In the genomic region with DNA sequence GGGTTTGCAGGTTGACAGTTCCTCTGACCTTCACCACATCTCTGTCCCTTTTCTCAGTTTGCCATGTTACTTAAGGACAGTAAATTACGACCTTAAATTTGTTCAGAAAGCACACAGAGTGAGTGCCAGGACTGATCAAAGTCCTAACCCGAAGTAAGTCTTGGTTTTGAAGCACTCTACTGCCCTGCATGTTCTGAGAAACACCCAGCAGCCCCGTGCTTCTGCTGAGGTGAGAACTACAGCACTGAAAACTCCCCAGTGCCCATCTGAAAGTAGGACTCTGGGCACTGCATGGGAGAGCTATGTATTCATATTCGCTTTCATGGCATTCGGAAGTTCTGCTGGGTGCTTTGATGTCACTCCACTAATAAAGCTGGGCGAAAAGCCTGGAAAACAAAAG, we compare ENCODE assay signal across 10 mouse cellular contexts. TPM values are rescaled to one million over a fixed set of nuclear protein-coding genes. Genes with fewer than 3 reads are reported as not detected.
DNase-seq lines count a peak whose midpoint lies in the region; ATAC-seq lines count a peak whose summit lies in the region.
"Had no signal": no experiment of that assay in that cellular context is flagged by ENCODE, and none has a peak within 500 bp of the region (broad histone marks: within the 10 kb centered on the region; RNA-seq: fewer than 3 reads in every experiment).

No protein-coding gene starts in this region.

- H3K36me3 ChIP-seq in forebrain, embryonic 16.5 days (ENCODE audit: control insufficient read depth, insufficient read depth), result no peaks in the 10 kb centered on the region
- H3K36me3 ChIP-seq in limb, embryonic 10.5 days, result no peaks in the 10 kb centered on the region
- H3K36me3 ChIP-seq: stomach, embryonic 15.5 days had no signal

- no peak overlapping the region for H3K27ac ChIP-seq in forebrain, embryonic 16.5 days (ENCODE audit: low read length)
- H3K27ac ChIP-seq in limb, embryonic 10.5 days, result no peak overlapping the region
- H3K27ac ChIP-seq: stomach, embryonic 15.5 days had no signal

- H3K4me1 ChIP-seq in forebrain, embryonic 16.5 days (replicated peaks; ENCODE audit: control insufficient read depth, insufficient read depth, low read length), result peaks cover 32% of the 10 kb centered on the region
- H3K4me1 ChIP-seq in limb, embryonic 10.5 days, result peaks cover 57% of the 10 kb centered on the region

- H3K9me3 ChIP-seq in forebrain, embryonic 16.5 days (ENCODE audit: control insufficient read depth, low read length), result no peaks in the 10 kb centered on the region
- H3K9me3 ChIP-seq in limb, embryonic 10.5 days (replicated peaks), result no peaks in the 10 kb centered on the region
- H3K9me3 ChIP-seq: stomach, embryonic 15.5 days had no signal

- no peaks in the 10 kb centered on the region for H3K27me3 ChIP-seq in forebrain, embryonic 16.5 days (replicated peaks; ENCODE audit: control insufficient read depth, insufficient read depth, low read length)
- no peaks in the 10 kb centered on the region for H3K27me3 ChIP-seq in limb, embryonic 10.5 days (ENCODE audit: low read depth, poor library complexity, severe bottlenecking)
- H3K27me3 ChIP-seq: stomach, embryonic 15.5 days had no signal

- H3K4me3 ChIP-seq in forebrain, embryonic 16.5 days (replicated peaks; ENCODE audit: low read length), result peak overlapping the region; percentile 26
- 0 out of 2 replicates have a peak overlapping the region, but pooled peaks have one; percentile 10 for H3K4me3 ChIP-seq in limb, embryonic 10.5 days
- H3K4me3 ChIP-seq: stomach, embryonic 15.5 days had no signal

- peak overlapping the region; percentile 42 for H3K4me2 ChIP-seq in forebrain, embryonic 16.5 days (ENCODE audit: low read length)
- H3K4me2 ChIP-seq: stomach, embryonic 15.5 days had no signal

- ATAC-seq in forebrain, embryonic 16.5 days, result no peak

- DNase-seq in heart, adult 11 months, result peak; percentile 77
- DNase-seq in heart, adult 8-10 months (ENCODE audit: low spot score), result no peak
- DNase-seq in Muller cell, postnatal 12 days (ENCODE audit: inconsistent ontology term), result peak; percentile 10
- DNase-seq in limb, embryonic 10.5 days (ENCODE audit: low spot score), result no peak
- DNase-seq in right cerebral cortex, postnatal 25 days, result no peak
- DNase-seq in gastrocnemius, postnatal 10 days, result no peak
- DNase-seq in cerebellum, postnatal 36 days, result no peak
- DNase-seq: lung, adult 2 months had no signal

- no peak overlapping the region; the same call in 1 of the 2 replicates for H3K9ac ChIP-seq in forebrain, embryonic 16.5 days (replicated peaks; ENCODE audit: low read depth, low read length)
- H3K9ac ChIP-seq: stomach, embryonic 15.5 days had no signal

- 26% methylated on average over 6 of the region's 6 CpGs for WGBS in forebrain, embryonic 16.5 days
- WGBS in limb, embryonic 10.5 days, result 31% methylated on average over 6 of the region's 6 CpGs

RNA-seq across cellular contexts. Expression of gene Adgrl2, which starts 6.0 kb away (rescaled TPM):
- total RNA-seq in heart, adult 8-10 months (2022), result 10 to 100 TPM; 49.7 to 58.2 (median 51.3) TPM
- 132 and 139 TPM in 2 replicates for polyA plus RNA-seq in forebrain, embryonic 16.5 days (2015; fragmentation: Nextera tagmentation; extraction: Ambion mirVana)
- polyA plus RNA-seq in limb, embryonic 10.5 days (2016; fragmentation: Nextera tagmentation; extraction: Ambion mirVana), result 79.2 and 81.2 TPM in 2 replicates
- total RNA-seq in gastrocnemius, postnatal 10 days (2021), result 10 to 100 TPM; 44.1 to 51.1 TPM

Comparison
In these comparisons a context has a peak if more than half of its experiments do, and no peak if none do; other contexts are left out.
1. DNase-seq: peak in heart, adult 11 months (single experiment) and Muller cell, postnatal 12 days (single experiment); none in heart, adult 8-10 months (single experiment), limb, embryonic 10.5 days (single experiment), right cerebral cortex, postnatal 25 days (single experiment), gastrocnemius, postnatal 10 days (single experiment) and cerebellum, postnatal 36 days (0 of 2).